In genomic region chr11:73020953-73021800, GRCm38 (mm10) we compare ENCODE assay signal across 12 mouse cellular contexts. TPM values are rescaled to one million over a fixed set of nuclear protein-coding genes. Genes with fewer than 3 reads are reported as not detected.
A peak's percentile ranks its signal among the peaks of the same experiment; 100 is the strongest.
DNase-seq lines count a peak whose midpoint lies in the region; ATAC-seq and TF ChIP-seq lines count a peak whose summit lies in the region.
"Had no signal": no experiment of that assay in that cellular context is flagged by ENCODE, and none has a peak within 500 bp of the region (broad histone marks: within the 10 kb centered on the region; RNA-seq: fewer than 3 reads in every experiment).

No protein-coding gene starts in this region.

- WGBS in cerebellum, adult 2 months = 29% methylated on average over 7 of the region's 7 CpGs
- 66% methylated on average over 7 of the region's 7 CpGs for WGBS in forebrain, embryonic 10.5 days

- H3K4me1 ChIP-seq in cerebellum, adult 2 months (ENCODE audit: control insufficient read depth, insufficient read depth, low read length) = peaks cover 54% of the 10 kb centered on the region
- H3K4me1 ChIP-seq in forebrain, embryonic 10.5 days = peaks cover 45% of the 10 kb centered on the region

- H3K27ac ChIP-seq in cerebellum, adult 2 months (ENCODE audit: insufficient read depth, low read length) = peak overlapping the region; percentile 10; the same call in 1 of the 2 replicates
- H3K27ac ChIP-seq in left cerebral cortex, adult 2 months = peak overlapping the region; percentile 78
- no peak overlapping the region for H3K27ac ChIP-seq in forebrain, embryonic 10.5 days
- H3K27ac ChIP-seq: heart, embryonic 10.5 days had no signal

- no peaks in the 10 kb centered on the region for H3K27me3 ChIP-seq in cerebellum, adult 2 months (ENCODE audit: control insufficient read depth, insufficient read depth, low read length)
- H3K27me3 ChIP-seq in forebrain, embryonic 10.5 days (ENCODE audit: poor library complexity, severe bottlenecking) = peaks cover 80% of the 10 kb centered on the region

- no peak for ATAC-seq in cerebellum, adult (ENCODE audit: insufficient number of reproducible peaks, low FRiP score, low TSS enrichment)

- no peaks in the 10 kb centered on the region for H3K9me3 ChIP-seq in forebrain, embryonic 10.5 days
- H3K9me3 ChIP-seq: heart, embryonic 10.5 days had no signal

- peak in 1 of 2 experiments; percentile 52 for DNase-seq in cerebellum, adult 2 months
- peak; percentile 26 to 50 for DNase-seq in left cerebral cortex, adult 2 months (ENCODE audit: extremely low spot score in 1 of 2, low spot score in 2 of 2)
- DNase-seq in left cerebral cortex, postnatal 10 days (ENCODE audit: extremely low spot score in 1 of 2, low spot score in 2 of 2) = no peak
- peak; percentile 56 for DNase-seq in 3T3-L1 (ENCODE audit: low read depth, low spot score)
- peak; percentile 79 for DNase-seq in adrenal gland, postnatal 36 days
- DNase-seq in ovary, postnatal 14 days (ENCODE audit: low spot score) = no peak
- DNase-seq in forebrain, embryonic 10.5 days (ENCODE audit: extremely low spot score, low spot score) = no peak
- DNase-seq: kidney, adult 2 months; lung, embryonic 14.5 days; thymus, adult 2 months had no signal

- no peaks in the 10 kb centered on the region for H3K36me3 ChIP-seq in forebrain, embryonic 10.5 days (replicated peaks)
- H3K36me3 ChIP-seq: heart, embryonic 10.5 days had no signal

- no peak for TF ChIP-seq POLR2A in cerebellum, adult 2 months (IDR thresholded peaks at IDR 0.05; ENCODE audit: borderline replicate concordance, insufficient read depth, low read length)

- no peak overlapping the region for H3K4me3 ChIP-seq in cerebellum, adult 2 months (replicated peaks; ENCODE audit: insufficient read depth, low read depth, low read length)
- H3K4me3 ChIP-seq in left cerebral cortex, adult 2 months = peak overlapping the region; percentile 94
- no peak overlapping the region for H3K4me3 ChIP-seq in forebrain, embryonic 10.5 days
- H3K4me3 ChIP-seq: heart, embryonic 10.5 days had no signal

- no peak for TF ChIP-seq CTCF in cerebellum, adult 2 months (IDR thresholded peaks at IDR 0.05; ENCODE audit: borderline replicate concordance, insufficient read depth, low read depth, low read length)
- no peak for TF ChIP-seq CTCF in left cerebral cortex, adult 2 months (IDR thresholded peaks at IDR 0.05)

- intact Hi-C loops in left cerebral cortex, adult 2 months (cut with DNase I) = loop anchor here (5.0 kb wide), 1 partner anchor 529 kb away; no protein-coding TSS in a partner anchor
- intact Hi-C loops in left cerebral cortex, postnatal 10 days (cut with DNase I) = no loop called here

RNA-seq across cellular contexts. Expression of gene Camkk1, which starts 2.4 kb away (rescaled TPM):
- 68.8 and 70.8 TPM in 2 replicates for polyA plus RNA-seq in cerebellum, adult 2 months (2012; rRNA removed)
- total RNA-seq in left cerebral cortex, adult 2 months (2021) = 100 to 1,000 TPM; 118 to 126 TPM
- total RNA-seq in left cerebral cortex, postnatal 10 days (2021) = 10 to 100 TPM; 33.6 to 34.1 TPM
- total RNA-seq in adrenal gland, postnatal 36 days (2021) = 1 to 10 TPM; 2.6 to 5.1 TPM
- 4.6 and 5.4 TPM in 2 replicates for polyA plus RNA-seq in forebrain, embryonic 10.5 days (2016; fragmentation: Nextera tagmentation; extraction: Ambion mirVana)

RNA-seq across cellular contexts. Expression of gene P2rx1, which starts 22.3 kb away (rescaled TPM):
- 0.41 and 0.46 TPM in 2 replicates for polyA plus RNA-seq in cerebellum, adult 2 months (2012; rRNA removed)
- under 1 TPM; 0.20 to 0.40 TPM for total RNA-seq in left cerebral cortex, adult 2 months (2021)
- 1 to 10 TPM in 1 of 2 experiments, under 1 TPM in 1; 0.87 to 1.0 TPM for total RNA-seq in left cerebral cortex, postnatal 10 days (2021)
- total RNA-seq in adrenal gland, postnatal 36 days (2021) = under 1 TPM; 0.33 to 0.70 TPM
- 1.4 TPM in 2 replicates for polyA plus RNA-seq in forebrain, embryonic 10.5 days (2016; fragmentation: Nextera tagmentation; extraction: Ambion mirVana)

RNA-seq across cellular contexts. Expression of gene Ncbp3, which starts 26.4 kb away (rescaled TPM):
- polyA plus RNA-seq in cerebellum, adult 2 months (2012; rRNA removed) = 6.4 and 6.5 TPM in 2 replicates
- 10 to 100 TPM; 10.3 to 10.7 TPM for total RNA-seq in left cerebral cortex, adult 2 months (2021)
- total RNA-seq in left cerebral cortex, postnatal 10 days (2021) = 1 to 10 TPM; 8.3 to 9.1 TPM
- 10 to 100 TPM; 11.0 to 12.0 TPM for total RNA-seq in adrenal gland, postnatal 36 days (2021)
- 12.1 and 13.9 TPM in 2 replicates for polyA plus RNA-seq in forebrain, embryonic 10.5 days (2016; fragmentation: Nextera tagmentation; extraction: Ambion mirVana)

Comparison
In these comparisons a context has a peak if more than half of its experiments do, and no peak if none do; other contexts are left out.
1. DNase-seq: peak in left cerebral cortex, adult 2 months (2 of 2), 3T3-L1 (single experiment) and adrenal gland, postnatal 36 days (2 of 2); none in left cerebral cortex, postnatal 10 days (0 of 2), ovary, postnatal 14 days (single experiment) and forebrain, embryonic 10.5 days (single experiment).
2. RNA of gene Camkk1, which starts 2.4 kb away (total RNA-seq): 118 to 126 TPM in left cerebral cortex, adult 2 months and 33.6 to 34.1 TPM in left cerebral cortex, postnatal 10 days; 2.6 to 5.1 TPM in adrenal gland, postnatal 36 days; every median in the first group is over 4 times any median in the second.